Mouse (Mus musculus): ENCODE measurements around the gene Prom1.

Gene Prom1

GRCm38 (mm10) chr5:43980397-43980796 is 121.4 kb downstream of the Prom1 start:
- in situ Hi-C loops (cut with MboI; ENCODE audit: unreplicated experiment in 2 of 2): no loop called here

- in situ Hi-C loops (cut with MboI; ENCODE audit: unreplicated experiment in 2 of 2): loop anchor here in 1 of 2 experiments (5.0 kb wide), 1 partner anchor 50 kb away; no protein-coding TSS in a partner anchor
These were observed 124.8 kb downstream of the Prom1 start for GRCm38 (mm10) chr5:43976821-43977561.

GRCm38 (mm10) chr5:43974166-43974565 is 127.7 kb downstream of the Prom1 start:
- in situ Hi-C loops (cut with MboI; ENCODE audit: unreplicated experiment in 2 of 2): no loop called here

GRCm38 (mm10) chr5:43971156-43971555 is 130.7 kb downstream of the Prom1 start:
- in situ Hi-C loops (cut with MboI; ENCODE audit: unreplicated experiment in 2 of 2): no loop called here

DNA sequence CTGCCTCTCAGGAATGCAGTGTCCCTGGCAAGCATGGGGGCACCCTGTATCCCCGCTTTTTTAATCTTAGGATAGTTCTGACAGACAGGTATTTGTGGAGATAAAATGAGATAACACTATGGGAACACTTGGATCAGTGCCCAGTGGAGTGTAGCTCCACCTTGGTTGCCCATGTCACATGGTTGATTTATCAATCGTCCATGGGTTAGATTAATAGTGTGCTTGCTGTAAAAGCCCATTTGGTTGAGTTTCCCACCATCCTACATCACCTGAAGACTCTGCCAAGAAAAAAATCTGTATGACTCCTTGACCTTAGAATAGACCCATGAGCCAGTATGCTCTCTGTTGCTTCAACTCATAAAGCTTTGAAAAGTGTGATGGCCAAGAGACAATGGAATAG is 131.3 kb downstream of the Prom1 start:
- in situ Hi-C loops (cut with MboI; ENCODE audit: unreplicated experiment in 2 of 2): no loop called here

GRCm38 (mm10) chr5:43968634-43969033 is 133.2 kb downstream of the Prom1 start:
- in situ Hi-C loops (cut with MboI; ENCODE audit: unreplicated experiment in 2 of 2): no loop called here

DNA sequence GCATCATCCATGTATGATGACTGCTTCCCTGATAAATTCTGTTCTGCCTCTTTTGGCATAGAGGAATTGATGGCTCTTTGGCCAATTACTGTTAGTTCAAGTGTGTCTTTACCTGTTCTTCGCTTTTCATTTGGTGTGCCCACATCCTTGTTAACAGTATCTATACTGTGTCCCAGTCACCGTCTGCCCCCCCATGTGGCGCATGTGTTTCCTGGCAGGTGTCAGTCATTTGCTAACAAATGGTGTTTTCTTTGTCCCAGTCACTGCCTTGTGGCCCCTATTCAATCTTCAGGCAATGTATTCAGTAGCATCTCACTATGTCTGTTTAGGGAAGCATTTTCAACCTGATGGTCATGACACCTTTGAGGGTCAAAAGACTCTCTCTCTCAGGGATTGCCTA is 140.8 kb downstream of the Prom1 start:
- in situ Hi-C loops (cut with MboI; ENCODE audit: unreplicated experiment in 2 of 2): no loop called here

- in situ Hi-C loops (cut with MboI; ENCODE audit: unreplicated experiment in 2 of 2): no loop called here
These were observed 141.9 kb downstream of the Prom1 start for GRCm38 (mm10) chr5:43959884-43960440.

DNA sequence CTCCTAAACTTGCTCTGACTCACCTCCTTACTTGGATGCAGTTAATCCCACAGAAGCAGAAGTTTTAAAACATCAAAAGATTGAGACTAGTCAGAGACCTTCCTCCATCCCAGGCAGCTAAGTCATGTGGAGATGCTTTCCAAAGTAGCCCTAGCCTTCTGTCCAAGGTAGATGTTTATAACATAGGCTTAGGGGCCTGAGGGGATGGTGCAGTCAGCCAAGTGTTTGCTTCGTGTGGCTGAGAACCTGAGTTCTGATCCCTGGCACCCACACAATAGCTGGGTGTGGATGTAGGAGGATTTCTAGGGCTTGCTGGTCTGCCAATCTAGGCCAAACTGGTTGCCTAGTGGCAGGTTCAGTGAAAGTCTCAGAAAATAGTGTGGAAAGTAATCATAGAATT is 148.6 kb downstream of the Prom1 start:
- in situ Hi-C loops (cut with MboI; ENCODE audit: unreplicated experiment in 2 of 2): no loop called here

- in situ Hi-C loops (cut with MboI; ENCODE audit: unreplicated experiment in 2 of 2): no loop called here
These were observed 153.0 kb downstream of the Prom1 start for GRCm38 (mm10) chr5:43948748-43949275.

GRCm38 (mm10) chr5:43948111-43948743 is 153.6 kb downstream of the Prom1 start:
- in situ Hi-C loops (cut with MboI; ENCODE audit: unreplicated experiment in 2 of 2): no loop called here

DNA sequence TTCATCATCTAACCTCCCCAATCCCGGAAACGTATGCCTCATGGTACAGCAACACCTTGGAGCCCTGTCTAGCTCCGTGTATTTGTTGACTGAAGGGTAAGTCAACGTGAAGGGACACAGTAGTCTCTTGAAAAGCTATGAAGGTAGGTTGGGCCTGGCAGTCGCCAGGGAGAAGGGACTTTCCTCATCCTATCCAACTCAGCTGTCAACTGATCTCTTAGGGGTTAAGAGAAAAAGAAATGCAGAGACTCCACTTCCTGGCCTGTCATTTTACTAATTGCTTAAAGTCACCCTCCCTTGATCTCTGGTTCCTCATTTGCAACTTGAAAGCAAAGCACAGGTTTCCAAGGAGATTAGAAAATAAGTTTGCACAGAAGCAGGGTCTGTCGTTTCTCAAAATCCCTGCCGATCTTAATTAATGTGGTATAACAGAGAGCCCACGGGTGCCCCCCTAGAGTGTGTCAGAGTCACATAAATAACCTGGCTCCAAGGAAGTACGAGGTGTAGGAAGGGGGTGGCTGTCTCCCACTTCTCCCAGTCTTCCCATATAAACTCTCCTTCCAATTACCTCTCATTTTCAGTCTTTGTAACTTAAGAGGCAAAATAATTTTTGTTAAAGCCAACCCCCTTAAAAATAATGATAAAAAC is 154.4 kb downstream of the Prom1 start:
- in situ Hi-C loops (cut with MboI; ENCODE audit: unreplicated experiment in 2 of 2): no loop called here
